25 mouse cellular contexts compared by ENCODE assay signal in genomic region chr1:172247216-172247615, GRCm38 (mm10). TPM values are rescaled to one million over a fixed set of nuclear protein-coding genes. Genes with fewer than 3 reads are reported as not detected.
DNase-seq lines count a peak whose midpoint lies in the region; ATAC-seq lines count a peak whose summit lies in the region.
"Had no signal": no experiment of that assay in that cellular context is flagged by ENCODE, and none has a peak within 500 bp of the region (broad histone marks: within the 10 kb centered on the region; RNA-seq: fewer than 3 reads in every experiment).

No protein-coding gene starts in this region.

- H3K4me1 ChIP-seq in midbrain, embryonic 10.5 days: peaks cover 30% of the 10 kb centered on the region
- H3K4me1 ChIP-seq in midbrain, embryonic 11.5 days (ENCODE audit: control insufficient read depth, insufficient read depth, low read length): peaks cover 9% of the 10 kb centered on the region
- H3K4me1 ChIP-seq: liver, embryonic 12.5 days; midbrain, embryonic 15.5 days had no signal

- H3K9me3 ChIP-seq in midbrain, embryonic 10.5 days (replicated peaks): no peaks in the 10 kb centered on the region
- no peaks in the 10 kb centered on the region for H3K9me3 ChIP-seq in midbrain, embryonic 11.5 days (ENCODE audit: control insufficient read depth, low read length)
- H3K9me3 ChIP-seq: forebrain, embryonic 15.5 days; limb, embryonic 13.5 days; liver, embryonic 12.5 days; midbrain, embryonic 15.5 days had no signal

- no peak overlapping the region for H3K4me2 ChIP-seq in midbrain, embryonic 11.5 days
- H3K4me2 ChIP-seq: forebrain, embryonic 15.5 days; heart, embryonic 13.5 days; limb, embryonic 13.5 days; liver, embryonic 12.5 days; midbrain, embryonic 15.5 days had no signal

- 0 out of 2 replicates have a peak overlapping the region, but pooled peaks have one; percentile 30 for H3K27ac ChIP-seq in midbrain, embryonic 10.5 days (replicated peaks)
- H3K27ac ChIP-seq in midbrain, embryonic 11.5 days (ENCODE audit: low read depth, low read length): no peak overlapping the region
- H3K27ac ChIP-seq: forebrain, embryonic 15.5 days; heart, embryonic 13.5 days; limb, embryonic 13.5 days; liver, embryonic 12.5 days; midbrain, embryonic 15.5 days had no signal

- WGBS in midbrain, embryonic 10.5 days: 80% methylated on average over 4 of the region's 4 CpGs
- WGBS in midbrain, embryonic 11.5 days: 67% methylated on average over 4 of the region's 4 CpGs

- no peaks in the 10 kb centered on the region for H3K36me3 ChIP-seq in midbrain, embryonic 10.5 days
- no peaks in the 10 kb centered on the region for H3K36me3 ChIP-seq in midbrain, embryonic 11.5 days (ENCODE audit: control insufficient read depth, insufficient read depth, low read length)
- H3K36me3 ChIP-seq: forebrain, embryonic 15.5 days; heart, embryonic 13.5 days; limb, embryonic 13.5 days; liver, embryonic 12.5 days; midbrain, embryonic 15.5 days had no signal

- H3K9ac ChIP-seq in midbrain, embryonic 11.5 days (ENCODE audit: low read length): no peak overlapping the region
- H3K9ac ChIP-seq: forebrain, embryonic 15.5 days; heart, embryonic 13.5 days; limb, embryonic 13.5 days; liver, embryonic 12.5 days; midbrain, embryonic 15.5 days had no signal

- peak; percentile 83 for ATAC-seq in frontal cortex, adult (ENCODE audit: low TSS enrichment)
- ATAC-seq in midbrain, embryonic 11.5 days (ENCODE audit: low FRiP score): no peak; the same call in 1 of the 2 replicates
- ATAC-seq: liver, embryonic 12.5 days had no signal

- intact Hi-C loops in heart, postnatal 36 days (cut with DNase I): loop anchor here (1.0 to 5.0 kb wide), 4 partner anchors 55 to 128 kb away; partner anchors contain the start of gene Dcaf8

- peaks cover 37% of the 10 kb centered on the region for H3K27me3 ChIP-seq in midbrain, embryonic 10.5 days (ENCODE audit: low read depth, poor library complexity, severe bottlenecking)
- H3K27me3 ChIP-seq in midbrain, embryonic 11.5 days (ENCODE audit: control insufficient read depth, insufficient read depth, low read length): peaks cover 5% of the 10 kb centered on the region
- H3K27me3 ChIP-seq: forebrain, embryonic 15.5 days; midbrain, embryonic 15.5 days had no signal

- H3K4me3 ChIP-seq in midbrain, embryonic 10.5 days: no peak overlapping the region
- no peak overlapping the region for H3K4me3 ChIP-seq in midbrain, embryonic 11.5 days (ENCODE audit: low read depth, low read length)
- H3K4me3 ChIP-seq: forebrain, embryonic 15.5 days; heart, embryonic 13.5 days; limb, embryonic 13.5 days; liver, embryonic 12.5 days; midbrain, embryonic 15.5 days had no signal

- no peak for DNase-seq in frontal cortex, postnatal 25 days (ENCODE audit: low spot score in 2 of 2)
- no peak for DNase-seq in midbrain, embryonic 10.5 days (ENCODE audit: low spot score)
- no peak for DNase-seq in midbrain, embryonic 11.5 days (ENCODE audit: low spot score, missing footprints)
- DNase-seq in brain, adult 2 months (ENCODE audit: low read depth, low spot score): peak; percentile 63
- peak; percentile 41 to 44 for DNase-seq in layer of hippocampus, adult 8-10 months (ENCODE audit: low spot score in 2 of 2)
- DNase-seq in heart, postnatal 36 days: no peak
- no peak for DNase-seq in urinary bladder, adult 18-20 months (ENCODE audit: low spot score in 2 of 2)
- DNase-seq: cerebellum, adult 9-10 months; heart, adult 11 months; lung, adult 2 months; right cerebral cortex, postnatal 4 days had no signal

RNA-seq across cellular contexts. Expression of gene Atp1a4, which starts 11.0 kb away (rescaled TPM):
- polyA plus RNA-seq in midbrain, embryonic 10.5 days (2016; fragmentation: Nextera tagmentation; extraction: Ambion mirVana): not detected in 2 replicates
- polyA plus RNA-seq in midbrain, embryonic 11.5 days (2014; fragmentation: Nextera tagmentation; extraction: Ambion mirVana): not detected in 2 replicates
- not detected for total RNA-seq in layer of hippocampus, adult 8-10 months (2022)
- not detected for total RNA-seq in heart, postnatal 36 days (2021)
- total RNA-seq: heart, postnatal 25 days; layer of hippocampus, postnatal 25 days; left cerebral cortex, postnatal 14 days; megakaryocyte progenitor cell, adult 5-6 weeks; neutrophil, adult 5-6 weeks had no signal
- polyA plus RNA-seq: embryonic facial prominence, embryonic 14.5 days; inflammation-experienced regulatory T-cells, adult 6 months; limb, embryonic 13.5 days; liver, embryonic 12.5 days; midbrain, embryonic 15.5 days; stomach, embryonic 14.5 days had no signal

RNA-seq across cellular contexts. Expression of gene Igsf8, which starts 14.2 kb away (rescaled TPM):
- 50.2 and 62.4 TPM in 2 replicates for polyA plus RNA-seq in midbrain, embryonic 10.5 days (2016; fragmentation: Nextera tagmentation; extraction: Ambion mirVana)
- polyA plus RNA-seq in midbrain, embryonic 11.5 days (2014; fragmentation: Nextera tagmentation; extraction: Ambion mirVana): 47.2 and 55.1 TPM in 2 replicates
- 100 to 1,000 TPM; 226 to 260 (median 236) TPM for total RNA-seq in layer of hippocampus, adult 8-10 months (2022)
- total RNA-seq in heart, postnatal 36 days (2021): 10 to 100 TPM; 10.9 to 12.4 TPM

RNA-seq across cellular contexts. Expression of gene Casq1, which starts 27.5 kb away (rescaled TPM):
- polyA plus RNA-seq in midbrain, embryonic 10.5 days (2016; fragmentation: Nextera tagmentation; extraction: Ambion mirVana): 1.3 and 1.8 TPM in 2 replicates
- 1.4 and 2.1 TPM in 2 replicates for polyA plus RNA-seq in midbrain, embryonic 11.5 days (2014; fragmentation: Nextera tagmentation; extraction: Ambion mirVana)
- under 1 TPM in 3 of 4 experiments, not detected in 1; 0.67 to 0.91 (median 0.78) TPM for total RNA-seq in layer of hippocampus, adult 8-10 months (2022)
- total RNA-seq in heart, postnatal 36 days (2021): 1 to 10 TPM; 8.0 to 8.6 TPM
- total RNA-seq: megakaryocyte progenitor cell, adult 5-6 weeks; neutrophil, adult 5-6 weeks had no signal
- polyA plus RNA-seq: inflammation-experienced regulatory T-cells, adult 6 months had no signal

RNA-seq across cellular contexts. Expression of gene Pea15a, which starts 40.6 kb away (rescaled TPM):
- polyA plus RNA-seq in midbrain, embryonic 10.5 days (2016; fragmentation: Nextera tagmentation; extraction: Ambion mirVana): 340 and 410 TPM in 2 replicates
- 332 and 337 TPM in 2 replicates for polyA plus RNA-seq in midbrain, embryonic 11.5 days (2014; fragmentation: Nextera tagmentation; extraction: Ambion mirVana)
- 100 to 1,000 TPM; 445 to 463 (median 462) TPM for total RNA-seq in layer of hippocampus, adult 8-10 months (2022)
- 10 to 100 TPM; 59.1 to 65.0 TPM for total RNA-seq in heart, postnatal 36 days (2021)

RNA-seq across cellular contexts. Expression of gene Atp1a2, which starts 50.6 kb away (rescaled TPM):
- 3.0 and 4.3 TPM in 2 replicates for polyA plus RNA-seq in midbrain, embryonic 10.5 days (2016; fragmentation: Nextera tagmentation; extraction: Ambion mirVana)
- polyA plus RNA-seq in midbrain, embryonic 11.5 days (2014; fragmentation: Nextera tagmentation; extraction: Ambion mirVana): 1.4 and 1.9 TPM in 2 replicates
- 100 to 1,000 TPM; 613 to 678 (median 645) TPM for total RNA-seq in layer of hippocampus, adult 8-10 months (2022)
- total RNA-seq in heart, postnatal 36 days (2021): 100 to 1,000 TPM; 604 to 624 TPM
- total RNA-seq: megakaryocyte progenitor cell, adult 5-6 weeks; neutrophil, adult 5-6 weeks had no signal

Comparison
In these comparisons a context has a peak if more than half of its experiments do, and no peak if none do; other contexts are left out.
1. DNase-seq: peak in brain, adult 2 months (single experiment) and layer of hippocampus, adult 8-10 months (2 of 2); none in frontal cortex, postnatal 25 days (0 of 2), midbrain, embryonic 10.5 days (single experiment), midbrain, embryonic 11.5 days (single experiment), heart, postnatal 36 days (0 of 2) and urinary bladder, adult 18-20 months (0 of 2).
2. RNA of gene Igsf8, which starts 14.2 kb away (total RNA-seq): 226 to 260 TPM in layer of hippocampus, adult 8-10 months; 10.9 to 12.4 TPM in heart, postnatal 36 days; every median in the first group is over 10 times any median in the second.
3. RNA of gene Casq1, which starts 27.5 kb away (total RNA-seq): 8.0 to 8.6 TPM in heart, postnatal 36 days; 0.67 to 0.91 TPM in layer of hippocampus, adult 8-10 months; every median in the first group is over 4 times any median in the second.